Mouse (Mus musculus): ENCODE measurements around the gene Stoml3. TPM values are rescaled to one million over a fixed set of nuclear protein-coding genes. Genes with fewer than 3 reads are reported as not detected.

Stoml3 gene
- polyA plus RNA-seq (2014; fragmentation: Nextera tagmentation; extraction: Ambion mirVana) = not detected in 2 replicates

- H3K4me1 ChIP-seq (ENCODE audit: control insufficient read depth, insufficient read depth, low read length) = no peaks in the 10 kb centered on the region
- H3K27ac ChIP-seq (ENCODE audit: low read depth, low read length) = no peak within 1 kb of the TSS
- no peak within 1 kb of the TSS for H3K4me3 ChIP-seq (ENCODE audit: low read depth, low read length)
- DNase-seq (ENCODE audit: low spot score) = no peak
- no peaks in the 10 kb centered on the region for H3K9me3 ChIP-seq (replicated peaks; ENCODE audit: control insufficient read depth, low read length)
- no peaks in the 10 kb centered on the region for H3K27me3 ChIP-seq (replicated peaks; ENCODE audit: control insufficient read depth, insufficient read depth, low read length)
- H3K36me3 ChIP-seq (ENCODE audit: control insufficient read depth, insufficient read depth, low read length) = 0 out of 2 replicates have a peak, but pooled peaks cover 3% of the 10 kb centered on the region
- H3K9ac ChIP-seq (ENCODE audit: low read length) = no peak within 1 kb of the TSS
- ATAC-seq = no peak
- 81% methylated on average over 6 of the region's 6 CpGs for WGBS
- H3K4me2 ChIP-seq (ENCODE audit: low read length) = no peak within 1 kb of the TSS
Measured at GRCm38 (mm10) chr3:53488353-53488752, at the start of gene Stoml3. Stoml3 (plus strand) TSS chr3:53488653.

DNA sequence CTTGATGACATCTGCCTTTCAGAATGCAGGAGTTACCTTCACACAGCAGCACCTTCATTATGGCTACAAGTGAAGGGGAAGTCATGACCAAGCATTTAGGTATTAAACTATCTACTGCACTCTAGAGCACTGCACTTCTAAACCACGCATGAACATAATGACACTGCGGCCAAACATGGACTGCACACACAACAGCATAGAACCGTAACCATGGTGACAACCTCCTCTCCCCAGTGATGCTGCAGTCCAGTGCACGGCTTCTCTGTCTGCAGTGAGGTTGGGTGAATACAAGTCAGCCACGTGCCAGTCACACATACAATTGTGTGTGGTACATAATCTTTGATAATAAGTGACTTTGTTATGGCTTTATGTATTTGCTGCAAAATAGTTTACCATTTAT is 42.9 kb upstream of the Stoml3 start:
- DNase-seq (ENCODE audit: low spot score) (no peak), ATAC-seq (peak; percentile 29; the same call in 1 of the 2 replicates)

DNA sequence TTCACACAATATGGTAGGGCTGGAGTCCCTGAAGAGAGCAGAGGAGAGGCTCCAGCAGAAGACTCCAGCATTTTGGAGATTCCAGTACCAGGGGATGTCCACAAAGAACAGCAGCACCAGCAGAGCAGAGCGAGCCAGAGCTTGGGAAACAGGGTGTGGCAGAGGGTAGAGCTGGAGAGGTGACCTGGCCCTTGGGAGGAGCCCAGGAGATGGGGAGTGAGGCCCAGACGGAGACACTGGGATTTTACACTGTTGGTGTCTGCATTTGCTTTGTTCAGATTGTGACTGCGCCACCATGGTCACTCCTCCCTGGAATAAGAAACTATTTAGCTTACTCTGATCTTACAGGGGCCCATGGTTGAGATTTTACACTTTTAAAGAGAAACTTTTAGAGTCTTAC is 41.7 kb upstream of the Stoml3 start:
- Histone ChIP-seq H3K36me3 (ENCODE audit: control insufficient read depth, insufficient read depth, low read length) (peaks cover 23% of the 10 kb centered on the region), H3K4me1 (ENCODE audit: control insufficient read depth, insufficient read depth, low read length) (no peaks in the 10 kb centered on the region), H3K4me2 (ENCODE audit: low read length) (no peak overlapping the region), H3K4me3 (ENCODE audit: low read depth, low read length) (no peak overlapping the region), H3K9me3 (replicated peaks; ENCODE audit: control insufficient read depth, low read length) (no peaks in the 10 kb centered on the region), H3K27me3 (replicated peaks; ENCODE audit: control insufficient read depth, insufficient read depth, low read length) (no peaks in the 10 kb centered on the region), H3K27ac (ENCODE audit: low read depth, low read length) (no peak overlapping the region), H3K9ac (ENCODE audit: low read length) (no peak overlapping the region)
- 84% methylated on average over 3 of the region's 3 CpGs for WGBS
- DNase-seq (ENCODE audit: low spot score) (no peak), ATAC-seq (no peak)

More for the DNA sequence above, 42.9 kb upstream of the Stoml3 start:
- H3K4me2 ChIP-seq (ENCODE audit: low read length) = no peak overlapping the region
- no peaks in the 10 kb centered on the region for H3K4me1 ChIP-seq (ENCODE audit: control insufficient read depth, insufficient read depth, low read length)
- 68% methylated on average over 5 of the region's 5 CpGs for WGBS
- peaks cover 11% of the 10 kb centered on the region for H3K36me3 ChIP-seq (ENCODE audit: control insufficient read depth, insufficient read depth, low read length)
- no peaks in the 10 kb centered on the region for H3K27me3 ChIP-seq (replicated peaks; ENCODE audit: control insufficient read depth, insufficient read depth, low read length)
- no peak overlapping the region for H3K27ac ChIP-seq (ENCODE audit: low read depth, low read length)
- no peaks in the 10 kb centered on the region for H3K9me3 ChIP-seq (replicated peaks; ENCODE audit: control insufficient read depth, low read length)
- no peak overlapping the region for H3K9ac ChIP-seq (ENCODE audit: low read length)
- no peak overlapping the region for H3K4me3 ChIP-seq (ENCODE audit: low read depth, low read length)

DNA sequence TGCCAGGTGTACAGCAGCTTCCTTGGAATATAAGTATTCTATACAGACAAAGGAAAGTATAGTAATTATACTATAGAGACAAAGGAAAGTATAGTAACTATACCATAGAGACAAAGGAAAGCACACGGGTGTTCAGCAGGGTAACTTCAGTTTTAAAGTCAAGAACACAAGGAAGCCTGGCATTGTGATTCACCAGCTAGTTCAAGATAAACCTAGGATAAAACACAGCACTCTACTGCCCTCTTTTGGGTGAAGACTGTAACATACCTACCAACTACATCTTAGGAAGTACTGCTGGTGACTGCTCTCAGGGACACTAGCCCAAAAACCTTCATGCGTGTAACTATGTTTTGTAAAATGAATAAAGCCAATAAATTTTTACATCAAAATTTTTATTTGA is 40.2 kb upstream of the Stoml3 start:
- H3K4me2 ChIP-seq (ENCODE audit: low read length) = no peak overlapping the region
- H3K36me3 ChIP-seq (ENCODE audit: control insufficient read depth, insufficient read depth, low read length) = peaks cover 37% of the 10 kb centered on the region
- DNase-seq (ENCODE audit: low spot score) = peak; percentile 96
- no peaks in the 10 kb centered on the region for H3K9me3 ChIP-seq (replicated peaks; ENCODE audit: control insufficient read depth, low read length)
- H3K4me1 ChIP-seq (ENCODE audit: control insufficient read depth, insufficient read depth, low read length) = no peaks in the 10 kb centered on the region
- no peak overlapping the region for H3K4me3 ChIP-seq (ENCODE audit: low read depth, low read length)
- H3K27ac ChIP-seq (ENCODE audit: low read depth, low read length) = no peak overlapping the region
- no peak overlapping the region for H3K9ac ChIP-seq (ENCODE audit: low read length)
- peak; percentile 76 for ATAC-seq
- H3K27me3 ChIP-seq (replicated peaks; ENCODE audit: control insufficient read depth, insufficient read depth, low read length) = no peaks in the 10 kb centered on the region
- 21% methylated on average over 2 of the region's 2 CpGs for WGBS

DNA sequence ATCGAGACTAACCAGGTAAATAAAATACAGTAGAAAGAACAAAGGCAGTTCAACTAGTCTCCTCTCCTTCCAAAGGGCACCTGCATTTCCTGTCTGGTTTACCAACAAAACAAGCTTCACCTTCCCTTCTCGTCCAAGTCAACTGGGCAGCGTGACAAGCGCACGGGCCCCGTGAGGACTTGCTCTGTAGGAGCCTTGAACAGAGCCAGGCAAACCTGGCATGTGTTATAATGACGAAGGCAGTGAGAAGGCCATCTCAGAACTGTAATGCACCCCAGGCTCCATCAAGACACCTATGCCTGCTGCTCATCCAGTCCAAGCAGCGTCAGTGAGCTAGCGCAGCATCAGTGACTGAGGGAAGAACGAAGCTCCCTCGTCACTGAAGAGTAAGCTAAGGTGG is 37.8 kb upstream of the Stoml3 start:
- Histone ChIP-seq H3K4me3 (ENCODE audit: low read depth, low read length) (no peak overlapping the region), H3K27me3 (replicated peaks; ENCODE audit: control insufficient read depth, insufficient read depth, low read length) (no peaks in the 10 kb centered on the region), H3K27ac (ENCODE audit: low read depth, low read length) (no peak overlapping the region), H3K9me3 (replicated peaks; ENCODE audit: control insufficient read depth, low read length) (no peaks in the 10 kb centered on the region), H3K36me3 (ENCODE audit: control insufficient read depth, insufficient read depth, low read length) (peaks cover 61% of the 10 kb centered on the region), H3K4me2 (ENCODE audit: low read length) (no peak overlapping the region), H3K9ac (ENCODE audit: low read length) (no peak overlapping the region), H3K4me1 (ENCODE audit: control insufficient read depth, insufficient read depth, low read length) (no peaks in the 10 kb centered on the region)
- DNase-seq (ENCODE audit: low spot score) (no peak), ATAC-seq (no peak)
- WGBS = 93% methylated on average over 11 of the region's 11 CpGs

DNA sequence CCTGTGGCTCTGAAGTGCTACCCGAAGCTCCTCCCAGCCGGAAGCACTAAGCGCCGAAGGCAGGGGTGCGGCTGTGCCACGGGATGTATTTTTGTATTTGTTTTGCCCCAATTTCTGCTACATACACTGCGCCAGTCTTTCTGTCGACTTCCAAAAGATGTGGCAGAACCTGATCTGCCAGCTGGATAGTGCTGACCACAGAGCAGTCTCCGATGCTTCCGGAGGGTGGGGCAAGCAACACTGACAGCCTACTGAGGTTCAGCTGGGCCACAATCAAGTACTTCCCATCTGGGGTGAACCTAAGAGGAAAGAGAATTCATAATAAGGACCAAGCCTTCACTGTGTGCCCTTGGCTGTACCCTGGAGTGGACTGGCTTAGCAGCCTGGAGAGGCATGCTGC is 36.1 kb upstream of the Stoml3 start:
- Histone ChIP-seq H3K9me3 (replicated peaks; ENCODE audit: control insufficient read depth, low read length) (no peaks in the 10 kb centered on the region), H3K4me2 (ENCODE audit: low read length) (no peak overlapping the region), H3K36me3 (ENCODE audit: control insufficient read depth, insufficient read depth, low read length) (peaks cover 77% of the 10 kb centered on the region), H3K27ac (ENCODE audit: low read depth, low read length) (no peak overlapping the region), H3K4me3 (ENCODE audit: low read depth, low read length) (no peak overlapping the region), H3K27me3 (replicated peaks; ENCODE audit: control insufficient read depth, insufficient read depth, low read length) (no peaks in the 10 kb centered on the region), H3K9ac (ENCODE audit: low read length) (no peak overlapping the region), H3K4me1 (ENCODE audit: control insufficient read depth, insufficient read depth, low read length) (no peaks in the 10 kb centered on the region)
- no peak for ATAC-seq
- DNase-seq (ENCODE audit: low spot score) = no peak
- 95% methylated on average over 10 of the region's 10 CpGs for WGBS

- no peak overlapping the region for H3K9ac ChIP-seq (ENCODE audit: low read length)
- H3K9me3 ChIP-seq (replicated peaks; ENCODE audit: control insufficient read depth, low read length) = no peaks in the 10 kb centered on the region
- DNase-seq (ENCODE audit: low spot score) (no peak), ATAC-seq (no peak)
- no peaks in the 10 kb centered on the region for H3K4me1 ChIP-seq (ENCODE audit: control insufficient read depth, insufficient read depth, low read length)
- H3K4me2 ChIP-seq (ENCODE audit: low read length) = no peak overlapping the region
- H3K36me3 ChIP-seq (ENCODE audit: control insufficient read depth, insufficient read depth, low read length) = peaks cover 87% of the 10 kb centered on the region
- no peak overlapping the region; the same call in 1 of the 2 replicates for H3K27ac ChIP-seq (ENCODE audit: low read depth, low read length)
- 95% methylated on average over 7 of the region's 7 CpGs for WGBS
- no peak overlapping the region for H3K4me3 ChIP-seq (ENCODE audit: low read depth, low read length)
- no peaks in the 10 kb centered on the region for H3K27me3 ChIP-seq (replicated peaks; ENCODE audit: control insufficient read depth, insufficient read depth, low read length)
Measured at GRCm38 (mm10) chr3:53453346-53453745, 35.1 kb upstream of the Stoml3 start.

DNA sequence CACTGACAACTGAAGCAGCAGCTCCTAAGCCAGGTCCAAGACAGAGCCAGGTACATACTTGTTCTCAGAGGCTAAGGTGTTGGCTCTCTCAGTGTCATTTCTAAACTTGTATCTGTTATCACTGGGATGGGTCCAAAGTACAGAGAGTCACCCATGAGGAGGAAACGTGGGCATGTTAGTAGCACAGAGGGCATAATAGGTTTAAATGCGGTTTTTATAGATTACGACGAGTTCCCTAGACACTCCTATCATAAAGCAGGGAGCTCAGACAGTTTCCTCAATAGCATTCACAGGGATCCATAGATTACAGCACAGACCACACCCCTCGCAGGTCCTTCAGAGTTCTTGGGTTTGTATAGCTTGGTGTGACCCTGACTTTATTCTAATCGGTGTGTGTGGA is 34.4 kb upstream of the Stoml3 start:
- 91% methylated on average over 6 of the region's 6 CpGs for WGBS
- DNase-seq (ENCODE audit: low spot score) (no peak), ATAC-seq (no peak)
- Histone ChIP-seq H3K27ac (ENCODE audit: low read depth, low read length) (no peak overlapping the region), H3K36me3 (ENCODE audit: control insufficient read depth, insufficient read depth, low read length) (peaks cover 90% of the 10 kb centered on the region), H3K4me3 (ENCODE audit: low read depth, low read length) (no peak overlapping the region), H3K9ac (ENCODE audit: low read length) (no peak overlapping the region), H3K4me1 (ENCODE audit: control insufficient read depth, insufficient read depth, low read length) (no peaks in the 10 kb centered on the region), H3K4me2 (ENCODE audit: low read length) (no peak overlapping the region), H3K27me3 (replicated peaks; ENCODE audit: control insufficient read depth, insufficient read depth, low read length) (no peaks in the 10 kb centered on the region), H3K9me3 (replicated peaks; ENCODE audit: control insufficient read depth, low read length) (no peaks in the 10 kb centered on the region)

GRCm38 (mm10) chr3:53454561-53454960 is 33.9 kb upstream of the Stoml3 start:
- Histone ChIP-seq H3K9ac (ENCODE audit: low read length) (no peak overlapping the region), H3K4me3 (ENCODE audit: low read depth, low read length) (no peak overlapping the region), H3K4me2 (ENCODE audit: low read length) (no peak overlapping the region), H3K9me3 (replicated peaks; ENCODE audit: control insufficient read depth, low read length) (no peaks in the 10 kb centered on the region), H3K27ac (ENCODE audit: low read depth, low read length) (no peak overlapping the region), H3K27me3 (replicated peaks; ENCODE audit: control insufficient read depth, insufficient read depth, low read length) (no peaks in the 10 kb centered on the region), H3K36me3 (ENCODE audit: control insufficient read depth, insufficient read depth, low read length) (peaks cover 88% of the 10 kb centered on the region), H3K4me1 (ENCODE audit: control insufficient read depth, insufficient read depth, low read length) (no peaks in the 10 kb centered on the region)
- 91% methylated on average over 6 of the region's 6 CpGs for WGBS
- DNase-seq (ENCODE audit: low spot score) (no peak), ATAC-seq (no peak)
